Mouse (Mus musculus): Measurements from ENCODE around the gene Sri.
"Not testable (repeated sequence)": the region's sequence is repeated elsewhere in the genome, so short reads cannot be mapped to it uniquely, and the experiment has no call there.

Sri gene

GRCm38 (mm10) chr5:8045855-8046254, at the start of gene Sri:
Gene Sri (plus strand): TSS chr5:8046078.
- no peak for DNase-seq (ENCODE audit: low spot score)

- DNase-seq (ENCODE audit: low spot score), result no peak
Measured at GRCm38 (mm10) chr5:7996401-7997044, 49.4 kb upstream of the Sri start.

- no peak for DNase-seq (ENCODE audit: low spot score)
Measured at GRCm38 (mm10) chr5:7997086-7997485, 48.8 kb upstream of the Sri start.

GRCm38 (mm10) chr5:8000466-8000865, 45.4 kb upstream of the Sri start:
- peak; percentile 4 for DNase-seq (ENCODE audit: low spot score)

GRCm38 (mm10) chr5:8002827-8003226, 43.1 kb upstream of the Sri start:
- DNase-seq (ENCODE audit: low spot score), result no peak

- DNase-seq (ENCODE audit: low spot score), result no peak
Measured at GRCm38 (mm10) chr5:8013276-8013675, 32.6 kb upstream of the Sri start.

- not testable (repeated sequence) for DNase-seq (ENCODE audit: low spot score)
Measured at GRCm38 (mm10) chr5:8034596-8034995, 11.3 kb upstream of the Sri start.

GRCm38 (mm10) chr5:8053827-8054226, 7.9 kb downstream of the Sri start:
- DNase-seq (ENCODE audit: low spot score), result no peak

GRCm38 (mm10) chr5:8055721-8056129, 9.8 kb downstream of the Sri start:
- DNase-seq (ENCODE audit: low spot score), result no peak

GRCm38 (mm10) chr5:8056141-8057017, 10.5 kb downstream of the Sri start:
- no peak for DNase-seq (ENCODE audit: low spot score)

GRCm38 (mm10) chr5:8057018-8057323, 11.1 kb downstream of the Sri start:
- DNase-seq (ENCODE audit: low spot score), result no peak

- DNase-seq (ENCODE audit: low spot score), result no peak
Measured at GRCm38 (mm10) chr5:8058056-8058455, 12.2 kb downstream of the Sri start.

GRCm38 (mm10) chr5:8062469-8062868, 16.6 kb downstream of the Sri start:
- DNase-seq (ENCODE audit: low spot score), result no peak

- no peak for DNase-seq (ENCODE audit: low spot score)
Measured at GRCm38 (mm10) chr5:8063207-8063606, 17.3 kb downstream of the Sri start.

GRCm38 (mm10) chr5:8073406-8073805, 27.5 kb downstream of the Sri start:
- no peak for DNase-seq (ENCODE audit: low spot score)

GRCm38 (mm10) chr5:8073901-8074561, 28.2 kb downstream of the Sri start:
- DNase-seq (ENCODE audit: low spot score), result no peak

- DNase-seq (ENCODE audit: low spot score), result no peak
Measured at GRCm38 (mm10) chr5:8077481-8077880, 31.6 kb downstream of the Sri start.

GRCm38 (mm10) chr5:8082800-8083509, 37.1 kb downstream of the Sri start:
- no peak for DNase-seq (ENCODE audit: low spot score)

- no peak for DNase-seq (ENCODE audit: low spot score)
Measured at GRCm38 (mm10) chr5:8085661-8086060, 39.8 kb downstream of the Sri start.

- DNase-seq (ENCODE audit: low spot score), result no peak
Measured at GRCm38 (mm10) chr5:8088147-8088546, 42.3 kb downstream of the Sri start.

GRCm38 (mm10) chr5:8094921-8095320, 49.0 kb downstream of the Sri start:
- DNase-seq (ENCODE audit: low spot score), result no peak

- no peak for DNase-seq (ENCODE audit: low spot score)
Measured at GRCm38 (mm10) chr5:8095689-8096088, 49.8 kb downstream of the Sri start.
